Mouse (Mus musculus) thymus, adult 2 months (tissue): ENCODE measurements around the gene Topaz1. TPM values are rescaled to one million over a fixed set of nuclear protein-coding genes. Genes with fewer than 3 reads are reported as not detected.
"Not testable (repeated sequence)": the region's sequence is repeated elsewhere in the genome, so short reads cannot be mapped to it uniquely, and the experiment has no call there.

ENCODE experiments used
- DNase-seq: peaks from one replicate; pipeline ENCODE4 v3.0.0; 2021
- H3K27ac ChIP-seq: fragments of 200-500 bp; 2 replicates; pipeline ENCODE4 v1.5.1; 2012; ENCODE audit warnings: low read length, control low read depth; ENCODE audit not compliant: control insufficient read depth, insufficient read depth
- H3K27me3 ChIP-seq: fragments of 200-500 bp; 2 replicates; pipeline ENCODE4 v1.6.1; 2012; ENCODE audit warnings: mild to moderate bottlenecking, low read length, moderate library complexity, mixed read lengths; ENCODE audit not compliant: control insufficient read depth, insufficient read depth
- H3K36me3 ChIP-seq: fragments of 200-500 bp; 2 replicates; pipeline ENCODE4 v1.6.1; 2012; ENCODE audit warnings: mild to moderate bottlenecking, low read length, moderate library complexity; ENCODE audit not compliant: control insufficient read depth, insufficient read depth
- H3K4me1 ChIP-seq: fragments of 200-500 bp; replicated peaks from 2 replicates; pipeline ENCODE4 v1.6.1; 2012; ENCODE audit warnings: low read length; ENCODE audit not compliant: control insufficient read depth, insufficient read depth
- H3K4me3 ChIP-seq: fragments of 200-500 bp; 2 replicates; pipeline ENCODE4 v1.5.1; 2012; ENCODE audit warnings: mild to moderate bottlenecking, low read length, control low read depth, moderate library complexity; ENCODE audit not compliant: control insufficient read depth, insufficient read depth
- CTCF ChIP-seq: fragments of 200-500 bp; IDR thresholded peaks from 2 replicates; pipeline ENCODE4 v1.5.1; 2012; ENCODE audit warnings: mild to moderate bottlenecking, control low read depth, low read length, moderate library complexity, borderline replicate concordance; ENCODE audit not compliant: control insufficient read depth, poor library complexity, insufficient read depth; ENCODE audit errors: extremely low read depth
- POLR2A ChIP-seq: fragments of 200-500 bp; IDR thresholded peaks from 2 replicates; pipeline ENCODE4 v1.6.1; 2012; ENCODE audit warnings: mild to moderate bottlenecking, low read length, control low read depth, moderate library complexity; ENCODE audit not compliant: control insufficient read depth, poor library complexity, insufficient read depth; ENCODE audit errors: extremely low read depth
- WGBS: fragments of 180-500 bp; shearing (Covaris S2); methylation state at CpG from one replicate; pipeline ENCODE4 v1.1.7; 2018; 5-methylcytosine and 5-hydroxymethylcytosine counted together
- polyA plus RNA-seq: library from polyadenylated mRNA; depleted of rRNA; stranded (reverse); fragments of >200 nt; gene quantifications from 2 replicates; pipeline ENCODE4 v1.2.3, GENCODE M21; 2012; rRNA removed

Gene Topaz1
- polyA plus RNA-seq, 1 experiment, result not detected

GRCm38 (mm10) chr9:122837216-122837615, 90.1 kb downstream of the Topaz1 start:
- TF ChIP-seq CTCF (no peak), POLR2A (no peak)
- Histone ChIP-seq H3K27me3 (no peaks in the 10 kb centered on the region), H3K4me3 (no peak overlapping the region), H3K4me1 (no peaks in the 10 kb centered on the region), H3K36me3 (no peaks in the 10 kb centered on the region; the same call in 1 of the 2 replicates), H3K27ac (no peak overlapping the region)
- DNase-seq, result no peak
- 92% methylated on average over 4 of the region's 4 CpGs for WGBS

GRCm38 (mm10) chr9:122837680-122838079, 90.5 kb downstream of the Topaz1 start:
- H3K4me3 ChIP-seq, result no peak overlapping the region

GRCm38 (mm10) chr9:122843760-122844159, 96.6 kb downstream of the Topaz1 start, which contains the start of gene Gm35549:
Gene Gm35549, minus strand, starts transcription at chr9:122844035.
- H3K36me3 ChIP-seq, result no peaks in the 10 kb centered on the region
- H3K4me1 ChIP-seq, result no peaks in the 10 kb centered on the region
- no peak within 1 kb of the TSS for H3K4me3 ChIP-seq
- 92% methylated on average over 3 of the region's 3 CpGs for WGBS
- DNase-seq, result no peak
- H3K27me3 ChIP-seq, result no peaks in the 10 kb centered on the region
- TF ChIP-seq CTCF (no peak), POLR2A (no peak)
- no peak within 1 kb of the TSS for H3K27ac ChIP-seq

More at GRCm38 (mm10) chr9:122837680-122838079, 90.5 kb downstream of the Topaz1 start:
- no peak for TF ChIP-seq POLR2A
- TF ChIP-seq CTCF, result no peak
- H3K4me1 ChIP-seq, result no peaks in the 10 kb centered on the region
- WGBS, result 65% methylated on average over 16 of the region's 16 CpGs
- H3K27ac ChIP-seq, result no peak overlapping the region
- no peaks in the 10 kb centered on the region for H3K27me3 ChIP-seq
- no peaks in the 10 kb centered on the region; the same call in 1 of the 2 replicates for H3K36me3 ChIP-seq
- DNase-seq, result peak; percentile 5

GRCm38 (mm10) chr9:122845621-122846020, 98.5 kb downstream of the Topaz1 start:
- Histone ChIP-seq H3K36me3 (no peaks in the 10 kb centered on the region; the same call in 1 of the 2 replicates), H3K27ac (no peak overlapping the region), H3K4me1 (no peaks in the 10 kb centered on the region), H3K4me3 (no peak overlapping the region), H3K27me3 (no peaks in the 10 kb centered on the region)
- DNase-seq, result no peak
- TF ChIP-seq POLR2A (no peak), CTCF (no peak)
- 82% methylated on average over 3 of the region's 3 CpGs for whole genome bisulfite sequencing

GRCm38 (mm10) chr9:122846156-122846555, 99.0 kb downstream of the Topaz1 start:
- DNase-seq, result no peak
- Histone ChIP-seq H3K27ac (no peak overlapping the region), H3K36me3 (peaks cover 2% of the 10 kb centered on the region), H3K27me3 (no peaks in the 10 kb centered on the region), H3K4me3 (no peak overlapping the region), H3K4me1 (no peaks in the 10 kb centered on the region)
- TF ChIP-seq CTCF, result no peak
- TF ChIP-seq POLR2A, result no peak

GRCm38 (mm10) chr9:122847811-122848311, 100.7 kb downstream of the Topaz1 start:
- DNase-seq, H3K4me3 ChIP-seq, H3K27ac ChIP-seq, H3K27me3 ChIP-seq, H3K4me1 ChIP-seq: not testable (repeated sequence)
- peaks cover 17% of the 10 kb centered on the region for H3K36me3 ChIP-seq
- WGBS, result 94% methylated on average over 7 of the region's 8 CpGs

Other genes starting within 250 kb of the Topaz1 start
- 3.6 and 4.5 TPM in 2 replicates for gene Tcaim, start 58.2 kb downstream of the Topaz1 start, polyA plus RNA-seq
- gene Gm35549, start 96.7 kb downstream of the Topaz1 start, polyA plus RNA-seq, result not detected in 2 replicates
- gene Zfp445, start 118.7 kb downstream of the Topaz1 start, polyA plus RNA-seq, result 55.0 and 56.2 TPM in 2 replicates
- gene Zkscan7, start 138.3 kb downstream of the Topaz1 start, polyA plus RNA-seq, result 2.8 and 3.0 TPM in 2 replicates
- gene Zfp105, start 175.7 kb downstream of the Topaz1 start, polyA plus RNA-seq, result 0.20 and 0.23 TPM in 2 replicates
- gene 1110059G10Rik, start 203.7 kb downstream of the Topaz1 start, polyA plus RNA-seq, result 2.9 and 3.2 TPM in 2 replicates
- 40.1 and 62.8 TPM in 2 replicates for gene Kif15, start 203.7 kb downstream of the Topaz1 start, polyA plus RNA-seq